Mouse (Mus musculus) CH12.LX (cell line): ENCODE measurements around the gene Gm49405. TPM values are rescaled to one million over a fixed set of nuclear protein-coding genes. Genes with fewer than 3 reads are reported as not detected.
A peak's percentile ranks its signal among the peaks of the same experiment; 100 is the strongest.

Experiments used
- DNase-seq: peaks from one replicate; pipeline ENCODE4 v3.0.0-alpha.2; 2013; ENCODE audit errors: extremely low read depth
- H3K27ac ChIP-seq: 2 replicates; pipeline ENCODE4 v1.5.1; 2012; ENCODE audit warnings: low read depth, mild to moderate bottlenecking, control low read depth, moderate library complexity; ENCODE audit not compliant: insufficient read depth
- H3K27me3 ChIP-seq: replicated peaks from 2 replicates; pipeline ENCODE3; 2012; ENCODE audit warnings: inconsistent platforms
- H3K36me3 ChIP-seq, 2 experiments: replicated peaks in 1 of 2; 2 replicates each; pipeline versions ENCODE3 to v1.6.1; 2012; ENCODE audit warnings: inconsistent platforms in 1 of 2, low read length in 1 of 2, mild to moderate bottlenecking in 1 of 2, mixed read lengths in 1 of 2, moderate library complexity in 1 of 2; ENCODE audit not compliant: control insufficient read depth in 1 of 2, insufficient read depth in 1 of 2
- H3K4me1 ChIP-seq, 2 experiments: 2 replicates each; pipeline ENCODE4 v1.6.1; 2012; ENCODE audit warnings: inconsistent platforms in 1 of 2, moderate library complexity in 1 of 2; ENCODE audit not compliant: insufficient read depth in 2 of 2, control insufficient read depth in 1 of 2
- H3K4me2 ChIP-seq: 2 replicates; pipeline ENCODE4 v1.6.1; 2012; ENCODE audit warnings: low read depth, mild to moderate bottlenecking, control low read depth; ENCODE audit not compliant: poor library complexity, insufficient read depth, severe bottlenecking
- H3K4me3 ChIP-seq, 3 experiments: fragments of 150-350 bp in 1 of 3; sonication (generic) in 1 of 3; replicated peaks in 1 of 3; 2 replicates each; pipeline versions ENCODE3 to v1.5.1; 2011 to 2012; ENCODE audit warnings: low read depth in 2 of 3, low read length in 2 of 3, mild to moderate bottlenecking in 2 of 3, moderate library complexity in 2 of 3, control low read depth in 1 of 3, improper control_type of control experiment in 1 of 3, inconsistent platforms in 1 of 3, mixed read lengths in 1 of 3; ENCODE audit not compliant: poor library complexity in 1 of 3
- H3K79me2 ChIP-seq: replicated peaks from 2 replicates; pipeline ENCODE4 v1.6.1; 2012; ENCODE audit warnings: mild to moderate bottlenecking, moderate library complexity; ENCODE audit not compliant: control insufficient read depth, poor library complexity, insufficient read depth, severe bottlenecking; ENCODE audit errors: extremely low read depth
- H3K9ac ChIP-seq: 2 replicates; pipeline ENCODE4 v1.6.1; 2012; ENCODE audit warnings: low read depth, mild to moderate bottlenecking, control low read depth, moderate library complexity; ENCODE audit not compliant: insufficient read depth
- H3K9me3 ChIP-seq: replicated peaks from 2 replicates; pipeline ENCODE3; 2012; ENCODE audit warnings: low read length, inconsistent platforms, mixed read lengths
- CHD2 ChIP-seq: IDR thresholded peaks from 2 replicates; pipeline ENCODE4 v1.6.1; 2011; ENCODE audit warnings: low read length, improper control_type of control experiment
- GABPA ChIP-seq: IDR thresholded peaks from 2 replicates; pipeline ENCODE4 v1.6.1; 2012; ENCODE audit warnings: low read depth, low read length, improper control_type of control experiment, inconsistent platforms; ENCODE audit not compliant: insufficient replicate concordance
- JUND ChIP-seq: conservative IDR thresholded peaks from 2 replicates; pipeline ENCODE4 v1.6.1; 2011; ENCODE audit warnings: low read depth, low read length, improper control_type of control experiment
- MAX ChIP-seq: IDR thresholded peaks from 2 replicates; pipeline ENCODE4 v1.6.1; 2011; ENCODE audit warnings: low read length, improper control_type of control experiment
- MEF2A ChIP-seq: IDR thresholded peaks from 2 replicates; pipeline ENCODE4 v1.6.1; 2014; ENCODE audit warnings: low read depth, mild to moderate bottlenecking, inconsistent platforms, low read length, improper control_type of control experiment, borderline replicate concordance
- MXI1 ChIP-seq: IDR thresholded peaks from 2 replicates; pipeline ENCODE4 v1.6.1; 2011; ENCODE audit warnings: mild to moderate bottlenecking, low read depth, low read length, improper control_type of control experiment
- MYC ChIP-seq: IDR thresholded peaks from 2 replicates; pipeline ENCODE4 v1.6.1; 2011; ENCODE audit warnings: low read depth, mild to moderate bottlenecking, improper control_type of control experiment, low read length
- NRF1 ChIP-seq: IDR thresholded peaks from 2 replicates; pipeline ENCODE4 v1.6.1; 2014; ENCODE audit warnings: low read depth, mild to moderate bottlenecking, inconsistent platforms, low read length, improper control_type of control experiment, moderate library complexity
- SMC3 ChIP-seq: IDR thresholded peaks from 2 replicates; pipeline ENCODE4 v1.6.1; 2011; ENCODE audit warnings: low read depth, low read length, improper control_type of control experiment
- USF1 ChIP-seq: IDR thresholded peaks from 2 replicates; pipeline ENCODE4 v1.6.1; 2014; ENCODE audit warnings: low read depth, mild to moderate bottlenecking, inconsistent platforms, low read length, improper control_type of control experiment
- ZNF384 ChIP-seq: IDR thresholded peaks from 2 replicates; pipeline ENCODE4 v1.6.1; 2012; ENCODE audit warnings: low read depth, low read length, improper control_type of control experiment, inconsistent platforms
- dilution Hi-C: fragments of 300-500 bp; cut with MboI; formaldehyde crosslinking; loops from 2 replicates; pipeline ENCODE4 v1.14.3; 2020; ENCODE audit warnings: low sequenced_read_pairs; ENCODE audit not compliant: extremely low pct_unique_long_range_greater_than_20kb, extremely low pct_ligation_motif_present
- in situ Hi-C: fragments of 300-500 bp; cut with MboI; formaldehyde crosslinking; loops from 3 replicates; pipeline ENCODE4 v1.14.3; 2019; ENCODE audit warnings: low sequenced_read_pairs, low pct_ligation_motif_present, low pct_unique_long_range_greater_than_20kb, mixed read lengths
- polyA plus RNA-seq: library from polyadenylated mRNA; unstranded; fragments of >175 nt; gene quantifications from 2 replicates; pipeline ENCODE4 v1.2.1, GENCODE M21; 2012; ENCODE audit warnings: low read depth; ENCODE audit not compliant: insufficient read length
- total RNA-seq, 2 experiments: library from RNA; depleted of rRNA; stranded (reverse); fragments of 300-350 nt in 1 of 2; fragments of >200 nt in 1 of 2; gene quantifications; 2 replicates each; pipeline ENCODE4 v1.2.3; 2012 to 2014

Gene Gm49405
- total and polyA plus RNA-seq, 3 experiments, result 0.99 to 2.7 (median 2.0) TPM

- Histone ChIP-seq H3K9me3 (no peaks in the 10 kb centered on the region), H3K27me3 (peaks cover 2% of the 10 kb centered on the region), H3K27ac (no peak overlapping the region), H3K4me3 (no peak overlapping the region), H3K36me3 (peaks cover 4 to 7% of the 10 kb centered on the region in 2 experiments), H3K9ac (no peak overlapping the region), H3K79me2 (peaks cover 8% of the 10 kb centered on the region; the same call in 1 of the 2 replicates), H3K4me2 (no peak overlapping the region), H3K4me1 (peaks cover 12 to 32% of the 10 kb centered on the region in 2 experiments)
- dilution Hi-C loops, result no loop called here
- DNase-seq, result no peak
- no peak for TF ChIP-seq MEF2A
- TF ChIP-seq MXI1, result no peak
- no peak for TF ChIP-seq MYC
- no peak for TF ChIP-seq MAX
- in situ Hi-C loops, result loop anchor here (5.0 kb wide), 2 partner anchors 37 to 72 kb away; no protein-coding TSS in a partner anchor
Measured at GRCm38 (mm10) chr19:4015635-4016034, 15.2 kb downstream of the Gm49405 start.

GRCm38 (mm10) chr19:4017921-4018587 lies 17.6 kb downstream of the Gm49405 start:
- Histone ChIP-seq H3K9ac (no peak overlapping the region), H3K4me2 (no peak overlapping the region), H3K27ac (no peak overlapping the region), H3K79me2 (no peaks in the 10 kb centered on the region), H3K27me3 (peaks cover 2% of the 10 kb centered on the region), H3K9me3 (no peaks in the 10 kb centered on the region), H3K36me3 (no peaks in the 10 kb centered on the region), H3K4me3 (no peak overlapping the region), H3K4me1 (peaks cover 9 to 20% of the 10 kb centered on the region in 2 experiments)
- DNase-seq, result no peak
- dilution Hi-C loops (no loop called here), in situ Hi-C loops (loop anchor here (5.0 kb wide), 2 partner anchors 34 to 69 kb away; no protein-coding TSS in a partner anchor)
- TF ChIP-seq JUND (no peak), CHD2 (no peak), GABPA (no peak), USF1 (no peak), NRF1 (no peak), SMC3 (no peak), ZNF384 (peak; percentile 59)
- TF ChIP-seq, all 38 proteins: peak for 1
